Mouse (Mus musculus) cortical plate, adult 2 months (tissue): ENCODE measurements around the gene Nrsn2.

ENCODE experiments used
- CTCF ChIP-seq: fragments of 200-500 bp; IDR thresholded peaks from 2 replicates; pipeline ENCODE4 v1.5.1; 2011; ENCODE audit warnings: mild to moderate bottlenecking, control low read depth, low read length; ENCODE audit not compliant: insufficient read depth; ENCODE audit errors: extremely low read depth
- POLR2A ChIP-seq: fragments of 200-500 bp; IDR thresholded peaks from 2 replicates; pipeline ENCODE4 v1.6.1; 2011; ENCODE audit warnings: mild to moderate bottlenecking, low read length, control low read depth; ENCODE audit not compliant: insufficient read depth; ENCODE audit errors: extremely low read depth

DNA sequence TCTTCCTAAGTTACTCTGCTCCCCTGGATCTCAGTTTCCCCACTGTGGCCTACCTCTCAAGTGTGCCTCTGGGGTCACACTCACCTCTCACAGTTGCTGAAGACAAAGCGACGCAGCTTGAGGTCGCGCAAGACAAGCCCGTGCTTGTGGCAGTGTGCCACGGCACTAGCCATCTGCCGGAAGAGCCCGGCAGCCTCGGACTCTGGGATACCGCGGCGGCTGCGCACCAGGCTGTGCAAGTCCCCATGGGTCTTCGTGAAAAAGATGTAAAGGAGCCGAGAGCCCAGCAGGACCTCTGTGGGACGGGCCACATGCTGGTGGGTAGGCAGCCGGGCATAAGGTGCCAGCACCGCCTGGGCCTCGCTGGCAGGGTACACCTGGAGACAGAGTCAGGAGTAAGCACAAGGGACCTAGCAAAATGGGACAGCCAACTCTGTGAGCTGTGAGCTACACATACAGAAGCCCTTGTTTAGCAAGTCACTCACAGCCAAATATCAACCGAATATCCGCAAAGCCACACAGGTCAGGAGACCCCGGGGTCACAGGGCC lies 36.7 kb downstream of the Nrsn2 start:
- no peak for TF ChIP-seq CTCF
- no peak for TF ChIP-seq POLR2A
